Mouse (Mus musculus) embryonic facial prominence, embryonic 15.5 days (tissue): ENCODE results near the gene Tcf3. TPM values are rescaled to one million over a fixed set of nuclear protein-coding genes. Genes with fewer than 3 reads are reported as not detected.

ENCODE experiments used
- ATAC-seq: fragments of 200-750 bp; cut with Nextera tagmentation; 2 replicates; pipeline ENCODE4 v1.8.0; 2017; ENCODE audit warnings: low read depth, moderate TSS enrichment; ENCODE audit not compliant: insufficient number of reproducible peaks, low FRiP score, low TSS enrichment
- H3K27ac ChIP-seq: fragments of 300-500 bp; sonication (generic); replicated peaks from 2 replicates; pipeline ENCODE4 v1.5.1; 2015; ENCODE audit warnings: mild to moderate bottlenecking, inconsistent platforms
- H3K27me3 ChIP-seq: fragments of 300-500 bp; sonication (generic); 2 replicates; pipeline ENCODE4 v1.6.1; 2015; ENCODE audit warnings: inconsistent platforms
- H3K36me3 ChIP-seq: fragments of 300-500 bp; sonication (generic); 2 replicates; pipeline ENCODE4 v1.6.1; 2015; ENCODE audit warnings: mild to moderate bottlenecking, inconsistent platforms
- H3K4me1 ChIP-seq: fragments of 300-500 bp; sonication (generic); 2 replicates; pipeline ENCODE4 v1.6.1; 2015; ENCODE audit warnings: inconsistent platforms
- H3K4me2 ChIP-seq: fragments of 300-500 bp; sonication (generic); replicated peaks from 2 replicates; pipeline ENCODE4 v1.6.1; 2015; ENCODE audit warnings: mild to moderate bottlenecking, inconsistent platforms
- H3K4me3 ChIP-seq: fragments of 300-500 bp; sonication (generic); replicated peaks from 2 replicates; pipeline ENCODE4 v1.5.1; 2015; ENCODE audit warnings: mild to moderate bottlenecking, inconsistent platforms
- H3K9ac ChIP-seq: fragments of 300-500 bp; sonication (generic); 2 replicates; pipeline ENCODE4 v1.6.1; 2015; ENCODE audit warnings: inconsistent platforms
- H3K9me3 ChIP-seq: fragments of 300-500 bp; sonication (generic); replicated peaks from 2 replicates; pipeline ENCODE4 v1.6.1; 2016; ENCODE audit warnings: inconsistent platforms
- WGBS: fragments of 180-500 bp; shearing (Covaris S2); methylation state at CpG from one replicate; pipeline ENCODE4 v1.1.7; 2015; 5-methylcytosine and 5-hydroxymethylcytosine counted together
- microRNA-seq: library from miRNA; unstranded; fragments of <30 nt; microRNA quantifications from one replicate; pipeline ENCODE4, GENCODE M21; 2016; ENCODE audit warnings: borderline number of aligned reads
- polyA plus RNA-seq: library from polyadenylated mRNA; unstranded; fragments of >200 nt; fragmentation: Nextera tagmentation; extraction: Ambion mirVana; gene quantifications from 2 replicates; pipeline ENCODE4 v1.2.1, GENCODE M21; 2015

The Tcf3 gene
- polyA plus RNA-seq, 1 experiment from 2014 or later = 135 TPM

GRCm38 (mm10) chr10:80368392-80368791 is 65.1 kb downstream of the Tcf3 start:
- ATAC-seq = no peak
- Histone ChIP-seq H3K4me2 (no peak overlapping the region), H3K9me3 (no peaks in the 10 kb centered on the region), H3K27ac (no peak overlapping the region), H3K4me3 (no peak overlapping the region), H3K9ac (no peak overlapping the region), H3K4me1 (peaks cover 12% of the 10 kb centered on the region; the same call in 1 of the 2 replicates), H3K36me3 (no peaks in the 10 kb centered on the region), H3K27me3 (peaks cover 13% of the 10 kb centered on the region; the same call in 1 of the 2 replicates)
- 82% methylated on average over 6 of the region's 6 CpGs for WGBS

GRCm38 (mm10) chr10:80367954-80368353 is 65.5 kb downstream of the Tcf3 start:
- Histone ChIP-seq H3K4me2 (no peak overlapping the region), H3K27ac (no peak overlapping the region), H3K36me3 (no peaks in the 10 kb centered on the region), H3K4me1 (peaks cover 12% of the 10 kb centered on the region; the same call in 1 of the 2 replicates), H3K9me3 (no peaks in the 10 kb centered on the region), H3K4me3 (no peak overlapping the region), H3K27me3 (peaks cover 13% of the 10 kb centered on the region; the same call in 1 of the 2 replicates), H3K9ac (no peak overlapping the region)
- WGBS = 47% methylated on average over 5 of the region's 5 CpGs
- no peak for ATAC-seq

GRCm38 (mm10) chr10:80365736-80366135 is 67.7 kb downstream of the Tcf3 start:
- Histone ChIP-seq H3K4me1 (no peaks in the 10 kb centered on the region), H3K9ac (no peak overlapping the region), H3K9me3 (no peaks in the 10 kb centered on the region), H3K27ac (no peak overlapping the region), H3K36me3 (no peaks in the 10 kb centered on the region), H3K4me3 (no peak overlapping the region), H3K27me3 (peaks cover 17% of the 10 kb centered on the region; the same call in 1 of the 2 replicates), H3K4me2 (no peak overlapping the region)
- no peak for ATAC-seq
- 52% methylated on average over 6 of the region's 6 CpGs for WGBS

GRCm38 (mm10) chr10:80363734-80364133 is 69.7 kb downstream of the Tcf3 start:
- ATAC-seq = no peak
- H3K4me2 ChIP-seq = no peak overlapping the region
- no peaks in the 10 kb centered on the region for H3K4me1 ChIP-seq
- no peaks in the 10 kb centered on the region for H3K9me3 ChIP-seq
- peaks cover 32% of the 10 kb centered on the region for H3K27me3 ChIP-seq
- H3K27ac ChIP-seq = no peak overlapping the region
- WGBS = 45% methylated on average over 6 of the region's 6 CpGs
- no peak overlapping the region for H3K4me3 ChIP-seq
- no peaks in the 10 kb centered on the region for H3K36me3 ChIP-seq
- no peak overlapping the region for H3K9ac ChIP-seq

Small RNAs within 50 kb of the gene (microRNA-seq; reads per million reads assigned to microRNA genes)
- not detected for gene Gm22721

Other genes with a start within 250 kb of the Tcf3 start
- 75.2 and 77.0 TPM in 2 replicates for gene Mum1, start 207.2 kb downstream of the Tcf3 start, polyA plus RNA-seq
- gene Ndufs7, start 184.5 kb downstream of the Tcf3 start, polyA plus RNA-seq = 317 and 339 TPM in 2 replicates
- 72.3 and 88.0 TPM in 2 replicates for gene Gamt, start 172.6 kb downstream of the Tcf3 start, polyA plus RNA-seq
- gene Dazap1, start 172.2 kb downstream of the Tcf3 start, polyA plus RNA-seq = 61.2 and 64.6 TPM in 2 replicates
- gene Rps15, start 141.2 kb downstream of the Tcf3 start, polyA plus RNA-seq = 969 and 997 TPM in 2 replicates
- gene Apc2, start 137.7 kb downstream of the Tcf3 start, polyA plus RNA-seq = 3.4 and 5.4 TPM in 2 replicates
- 50.8 and 52.7 TPM in 2 replicates for gene 2310011J03Rik, start 113.1 kb downstream of the Tcf3 start, polyA plus RNA-seq
- gene Pcsk4, start 104.1 kb downstream of the Tcf3 start, polyA plus RNA-seq = 4.2 and 5.2 TPM in 2 replicates
- 10.7 and 13.7 TPM in 2 replicates for gene Reep6, start 103.7 kb downstream of the Tcf3 start, polyA plus RNA-seq
- 11.5 and 11.6 TPM in 2 replicates for gene Adamtsl5, start 85.2 kb downstream of the Tcf3 start, polyA plus RNA-seq
- 2.0 and 2.2 TPM in 2 replicates for gene Plk5, start 77.2 kb downstream of the Tcf3 start, polyA plus RNA-seq
- gene Mex3d, start 46.0 kb downstream of the Tcf3 start, polyA plus RNA-seq = 7.2 and 8.4 TPM in 2 replicates
- gene Mbd3, start 34.1 kb downstream of the Tcf3 start, polyA plus RNA-seq = 247 and 250 TPM in 2 replicates
- gene Uqcr11, start 26.8 kb downstream of the Tcf3 start, polyA plus RNA-seq = 659 and 673 TPM in 2 replicates
- not detected in 2 replicates for gene Onecut3, start 61.2 kb upstream of the Tcf3 start, polyA plus RNA-seq
- 0.09 and 0.28 TPM in 2 replicates for gene Atp8b3, start 105.5 kb upstream of the Tcf3 start, polyA plus RNA-seq
- gene Rexo1, start 127.9 kb upstream of the Tcf3 start, polyA plus RNA-seq = 25.8 and 27.1 TPM in 2 replicates
- 9.4 and 11.3 TPM in 2 replicates for gene Klf16, start 143.7 kb upstream of the Tcf3 start, polyA plus RNA-seq
- gene Abhd17a, start 156.7 kb upstream of the Tcf3 start, polyA plus RNA-seq = 112 and 115 TPM in 2 replicates
- gene Scamp4, start 169.2 kb upstream of the Tcf3 start, polyA plus RNA-seq = 99.1 and 108 TPM in 2 replicates
- gene Adat3, start 169.2 kb upstream of the Tcf3 start, polyA plus RNA-seq = 7.0 and 7.5 TPM in 2 replicates
- 4.8 TPM in 2 replicates for gene Gm49322, start 172.4 kb upstream of the Tcf3 start, polyA plus RNA-seq
- 172 and 190 TPM in 2 replicates for gene Csnk1g2, start 189.2 kb upstream of the Tcf3 start, polyA plus RNA-seq
- 82.2 and 82.7 TPM in 2 replicates for gene Btbd2, start 223.4 kb upstream of the Tcf3 start, polyA plus RNA-seq
- 99.0 and 105 TPM in 2 replicates for gene Mknk2, start 244.5 kb upstream of the Tcf3 start, polyA plus RNA-seq